In the genomic region with DNA sequence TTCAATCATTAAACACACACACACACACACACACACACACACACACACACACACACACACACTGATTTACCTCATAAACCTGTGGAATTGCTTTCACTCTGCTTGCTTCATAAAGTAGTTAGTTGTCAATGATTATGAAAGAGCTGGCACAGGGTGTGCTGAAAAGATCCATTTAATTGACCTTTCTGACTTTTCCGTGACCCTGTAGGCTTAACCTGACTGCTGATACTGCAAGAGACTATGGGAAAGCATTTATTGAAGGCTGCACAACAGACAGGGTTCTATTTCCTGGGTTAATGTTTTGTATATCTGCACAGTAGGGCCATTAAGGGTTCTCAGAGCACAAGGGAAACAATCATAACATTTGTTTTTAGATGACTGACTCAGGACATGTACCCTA, we compare ENCODE assay signal across 19 mouse cellular contexts.
DNase-seq lines count a peak whose midpoint lies in the region; ATAC-seq and TF ChIP-seq lines count a peak whose summit lies in the region.
"Had no signal": no experiment of that assay in that cellular context is flagged by ENCODE, and none has a peak within 500 bp of the region (broad histone marks: within the 10 kb centered on the region; RNA-seq: fewer than 3 reads in every experiment).

No protein-coding gene starts in this region.

- 24% methylated on average over 1 of the region's 1 CpGs for WGBS in liver, adult 2 months
- 65% methylated on average over 1 of the region's 1 CpGs for WGBS in intestine, embryonic 15.5 days
- WGBS in kidney, embryonic 14.5 days = 72% methylated on average over 1 of the region's 1 CpGs

- no peak overlapping the region for H3K27ac ChIP-seq in liver, adult 2 months (replicated peaks; ENCODE audit: insufficient read depth, low read depth, low read length)
- H3K27ac ChIP-seq in intestine, embryonic 15.5 days = no peak overlapping the region
- no peak overlapping the region for H3K27ac ChIP-seq in kidney, embryonic 14.5 days (ENCODE audit: low read depth, low read length)
- H3K27ac ChIP-seq: forebrain, embryonic 12.5 days; heart, embryonic 13.5 days; midbrain, embryonic 13.5 days had no signal

- TF ChIP-seq POLR2A in liver, adult 2 months (IDR thresholded peaks at IDR 0.05; ENCODE audit: extremely low read depth, insufficient read depth, low read length) = no peak

- no peaks in the 10 kb centered on the region for H3K9me3 ChIP-seq in intestine, embryonic 15.5 days
- H3K9me3 ChIP-seq in kidney, embryonic 14.5 days (ENCODE audit: control insufficient read depth, low read length) = no peaks in the 10 kb centered on the region
- H3K9me3 ChIP-seq: forebrain, embryonic 12.5 days; heart, embryonic 13.5 days; midbrain, embryonic 13.5 days had no signal

- 0 out of 2 replicates have a peak, but pooled peaks have one; percentile 34 for ATAC-seq in intestine, embryonic 15.5 days
- ATAC-seq in kidney, embryonic 14.5 days (ENCODE audit: low FRiP score, low TSS enrichment) = peak; percentile 81; the same call in 1 of the 2 replicates
- ATAC-seq: hindbrain, embryonic 16.5 days; midbrain, embryonic 13.5 days; Patski had no signal

- H3K4me3 ChIP-seq in liver, adult 2 months (ENCODE audit: insufficient read depth, low read depth, low read length) = no peak overlapping the region
- no peak overlapping the region for H3K4me3 ChIP-seq in intestine, embryonic 15.5 days (replicated peaks)
- no peak overlapping the region for H3K4me3 ChIP-seq in kidney, embryonic 14.5 days (ENCODE audit: low read length)
- H3K4me3 ChIP-seq: forebrain, embryonic 12.5 days; heart, embryonic 13.5 days; midbrain, embryonic 13.5 days; myocyte had no signal

- peak; percentile 68 for DNase-seq in liver, adult 2 months (ENCODE audit: extremely low read depth, low read depth, low spot score)
- no peak for DNase-seq in liver
- peak; percentile 34 to 35 for DNase-seq in kidney, postnatal 4 days
- no peak for DNase-seq in layer of hippocampus, postnatal 10 days (ENCODE audit: low spot score in 2 of 2)
- DNase-seq in retina, embryonic 14.5 days (ENCODE audit: low spot score) = no peak
- DNase-seq: cerebellum, postnatal 10 days; embryo, embryonic 11 days; heart, postnatal 4 days; lung, embryonic 14.5 days; right cerebral cortex, adult 18-20 months; thymus, adult 18-20 months had no signal

- H3K4me2 ChIP-seq in intestine, embryonic 15.5 days (replicated peaks) = no peak overlapping the region
- H3K4me2 ChIP-seq in kidney, embryonic 14.5 days (replicated peaks; ENCODE audit: low read depth, low read length) = no peak overlapping the region
- H3K4me2 ChIP-seq: forebrain, embryonic 12.5 days; heart, embryonic 13.5 days; lung, embryonic 14.5 days; midbrain, embryonic 13.5 days had no signal

- no peaks in the 10 kb centered on the region for H3K4me1 ChIP-seq in liver, adult 2 months (ENCODE audit: control insufficient read depth, insufficient read depth, low read length)
- H3K4me1 ChIP-seq in intestine, embryonic 15.5 days (replicated peaks) = no peaks in the 10 kb centered on the region
- H3K4me1 ChIP-seq in kidney, embryonic 14.5 days (ENCODE audit: control insufficient read depth, insufficient read depth, low read length) = no peaks in the 10 kb centered on the region
- H3K4me1 ChIP-seq: forebrain, embryonic 12.5 days; heart, embryonic 13.5 days had no signal

- no peaks in the 10 kb centered on the region for H3K79me2 ChIP-seq in liver, adult 2 months (ENCODE audit: control insufficient read depth, insufficient read depth, low read length)

- no peak for TF ChIP-seq CTCF in liver, adult 2 months (IDR thresholded peaks at IDR 0.05; ENCODE audit: low read depth, low read length)

- no peaks in the 10 kb centered on the region for H3K27me3 ChIP-seq in liver, adult 2 months (ENCODE audit: control insufficient read depth, insufficient read depth, low read length)
- no peaks in the 10 kb centered on the region for H3K27me3 ChIP-seq in intestine, embryonic 15.5 days (replicated peaks)
- H3K27me3 ChIP-seq in kidney, embryonic 14.5 days (ENCODE audit: control insufficient read depth, insufficient read depth, low read length) = no peaks in the 10 kb centered on the region
- H3K27me3 ChIP-seq: forebrain, embryonic 12.5 days; heart, embryonic 13.5 days; midbrain, embryonic 13.5 days; Patski had no signal

- no peak overlapping the region for H3K9ac ChIP-seq in liver, adult 2 months (ENCODE audit: low read depth, low read length)
- no peak overlapping the region for H3K9ac ChIP-seq in intestine, embryonic 15.5 days
- H3K9ac ChIP-seq in kidney, embryonic 14.5 days (ENCODE audit: low read depth, low read length) = no peak overlapping the region
- H3K9ac ChIP-seq: forebrain, embryonic 12.5 days; heart, embryonic 13.5 days; lung, embryonic 14.5 days; midbrain, embryonic 13.5 days had no signal

- no peaks in the 10 kb centered on the region for H3K36me3 ChIP-seq in liver, adult 2 months (ENCODE audit: control insufficient read depth, insufficient read depth, low read length)
- H3K36me3 ChIP-seq in intestine, embryonic 15.5 days = no peaks in the 10 kb centered on the region
- no peaks in the 10 kb centered on the region for H3K36me3 ChIP-seq in kidney, embryonic 14.5 days (ENCODE audit: control insufficient read depth, insufficient read depth, low read length)
- H3K36me3 ChIP-seq: forebrain, embryonic 12.5 days; heart, embryonic 13.5 days; midbrain, embryonic 13.5 days had no signal

Comparison
In these comparisons a context has a peak if more than half of its experiments do, and no peak if none do; other contexts are left out.
1. DNase-seq: peak in liver, adult 2 months (single experiment) and kidney, postnatal 4 days (2 of 2); none in liver (single experiment), layer of hippocampus, postnatal 10 days (0 of 2) and retina, embryonic 14.5 days (single experiment).